Mouse (Mus musculus) midbrain, embryonic 15.5 days (tissue): ENCODE measurements at regions not wholly inside any gene's neighbourhood (a gene's known extent, or its start where the extent isn't known, plus 50 kb on each side); places are given as distances from the start of the nearest gene placed in this dataset.

Experiments
- ATAC-seq: fragments of 200-750 bp; cut with Nextera tagmentation; replicated peaks from 2 replicates; pipeline ENCODE4 v1.8.0; 2017; ENCODE audit warnings: moderate TSS enrichment
- H3K27ac ChIP-seq: fragments of 300-500 bp; sonication (generic); 2 replicates; pipeline ENCODE4 v1.5.1; 2015; ENCODE audit warnings: mild to moderate bottlenecking, inconsistent platforms
- H3K27me3 ChIP-seq: fragments of 300-500 bp; sonication (generic); replicated peaks from 2 replicates; pipeline ENCODE4 v1.6.1; 2015; ENCODE audit warnings: inconsistent platforms
- H3K36me3 ChIP-seq: fragments of 300-500 bp; sonication (generic); replicated peaks from 2 replicates; pipeline ENCODE4 v1.6.1; 2015; ENCODE audit warnings: inconsistent platforms
- H3K4me1 ChIP-seq: fragments of 300-500 bp; sonication (generic); 2 replicates; pipeline ENCODE4 v1.6.1; 2015; ENCODE audit warnings: inconsistent platforms
- H3K4me2 ChIP-seq: fragments of 300-500 bp; sonication (generic); 2 replicates; pipeline ENCODE4 v1.6.1; 2015; ENCODE audit warnings: inconsistent platforms, mild to moderate bottlenecking, moderate library complexity
- H3K4me3 ChIP-seq: fragments of 300-500 bp; sonication (generic); 2 replicates; pipeline ENCODE4 v1.5.1; 2015; ENCODE audit warnings: mild to moderate bottlenecking, inconsistent platforms
- H3K9ac ChIP-seq: fragments of 300-500 bp; sonication (generic); 2 replicates; pipeline ENCODE4 v1.6.1; 2015; ENCODE audit warnings: mild to moderate bottlenecking, inconsistent platforms
- H3K9me3 ChIP-seq: fragments of 300-500 bp; sonication (generic); 2 replicates; pipeline ENCODE4 v1.6.1; 2016; ENCODE audit warnings: inconsistent platforms
- WGBS: fragments of 180-500 bp; shearing (Covaris S2); methylation state at CpG from one replicate; pipeline ENCODE4 v1.1.7; 2015; ENCODE audit warnings: mixed read lengths; 5-methylcytosine and 5-hydroxymethylcytosine counted together

DNA sequence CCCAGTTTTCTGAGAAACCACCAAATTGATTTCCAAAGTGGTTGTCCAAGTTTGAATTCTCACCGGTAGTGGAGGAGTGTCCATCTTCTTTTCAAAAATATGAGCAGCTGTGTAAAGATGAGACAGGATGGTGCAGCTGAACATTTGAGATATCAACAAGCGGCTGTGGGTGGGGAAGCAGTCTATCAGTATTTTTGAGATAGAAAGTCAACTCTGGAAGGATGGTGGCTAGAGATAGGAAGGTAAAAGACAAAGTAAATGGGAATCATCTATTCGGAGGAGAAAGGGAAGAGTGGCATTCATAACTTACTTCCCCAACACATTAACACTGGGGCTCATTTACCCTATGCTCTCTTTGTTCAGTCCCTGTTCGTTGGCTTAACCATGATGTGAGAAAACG lies 146.9 kb upstream of the Gmnc start:
- Histone ChIP-seq H3K4me3 (no peak overlapping the region), H3K9me3 (no peaks in the 10 kb centered on the region), H3K27ac (no peak overlapping the region), H3K27me3 (no peaks in the 10 kb centered on the region), H3K4me2 (no peak overlapping the region), H3K4me1 (no peaks in the 10 kb centered on the region), H3K36me3 (no peaks in the 10 kb centered on the region), H3K9ac (no peak overlapping the region)
- ATAC-seq: no peak
- WGBS: 90% methylated on average over 5 of the region's 5 CpGs

DNA sequence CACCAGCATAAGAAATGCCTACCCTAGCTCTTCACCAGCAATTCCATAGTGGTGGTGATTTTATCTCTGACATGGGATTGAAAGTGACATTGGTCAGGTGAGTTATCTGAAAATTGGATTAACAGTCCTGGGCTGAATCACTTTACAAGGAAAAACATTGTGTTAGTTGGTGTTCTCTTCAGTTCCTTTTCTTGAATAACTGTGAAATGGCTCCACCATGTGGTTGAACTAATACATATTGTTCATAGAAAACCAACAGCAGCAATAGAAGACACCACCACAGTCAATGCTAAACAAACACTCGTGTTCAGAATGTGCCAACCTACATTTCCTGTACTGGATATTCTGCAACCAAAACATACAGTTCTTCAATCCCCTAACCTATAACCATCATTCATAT lies 147.5 kb upstream of the Gmnc start:
- Histone ChIP-seq H3K27ac (no peak overlapping the region), H3K27me3 (no peaks in the 10 kb centered on the region), H3K9me3 (no peaks in the 10 kb centered on the region), H3K4me2 (no peak overlapping the region), H3K9ac (no peak overlapping the region), H3K36me3 (no peaks in the 10 kb centered on the region), H3K4me1 (no peaks in the 10 kb centered on the region), H3K4me3 (no peak overlapping the region)
- peak; percentile 70; the same call in 1 of the 2 replicates for ATAC-seq
- 30% methylated on average over 1 of the region's 1 CpGs for WGBS

DNA sequence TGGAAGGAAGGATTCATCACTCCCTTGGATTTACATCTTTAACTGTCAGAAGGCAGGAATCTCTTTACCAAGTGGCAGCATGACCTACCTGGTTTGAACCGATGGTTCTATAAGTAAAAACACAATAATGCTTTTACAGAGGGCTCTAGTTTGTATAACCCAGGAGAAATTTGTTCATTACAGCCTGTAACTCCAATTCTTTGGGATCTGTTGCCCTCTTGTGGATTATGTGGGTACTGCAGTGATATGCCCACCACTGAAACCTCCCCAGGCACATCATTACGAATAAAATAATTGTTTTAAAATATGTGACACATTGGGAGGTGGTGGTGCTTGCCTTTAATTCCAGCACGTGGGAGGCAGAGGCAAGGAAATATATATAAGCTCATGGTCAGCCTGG lies 148.6 kb upstream of the Gmnc start:
- ATAC-seq: peak; percentile 75; the same call in 1 of the 2 replicates

DNA sequence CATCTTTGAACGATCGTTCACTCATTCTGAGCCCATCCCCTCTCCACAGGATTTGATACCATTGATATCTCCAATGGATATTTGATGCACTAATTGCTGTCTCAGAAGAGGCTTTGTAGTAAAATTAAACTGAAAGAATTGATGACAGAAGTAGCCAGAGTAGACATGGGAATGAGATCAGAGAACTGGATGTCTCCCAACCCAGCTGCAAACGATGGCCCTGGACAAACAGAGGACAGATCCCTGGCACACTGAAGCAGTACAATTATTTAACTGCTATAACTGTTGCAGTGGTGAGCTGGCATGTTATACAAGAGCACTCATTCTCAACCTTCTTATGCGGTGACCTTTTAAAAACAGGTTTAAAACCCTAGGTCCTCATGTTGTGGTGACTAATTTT lies 151.5 kb upstream of the Ostn start:
- no peak overlapping the region for H3K9ac ChIP-seq
- H3K4me3 ChIP-seq: no peak overlapping the region
- no peaks in the 10 kb centered on the region for H3K9me3 ChIP-seq
- no peaks in the 10 kb centered on the region for H3K27me3 ChIP-seq
- H3K27ac ChIP-seq: no peak overlapping the region
- ATAC-seq: no peak
- WGBS: 85% methylated on average over 4 of the region's 4 CpGs
- H3K36me3 ChIP-seq: no peaks in the 10 kb centered on the region
- H3K4me1 ChIP-seq: no peaks in the 10 kb centered on the region
- no peak overlapping the region for H3K4me2 ChIP-seq

More for the DNA sequence above, 148.6 kb upstream of the Gmnc start:
- Histone ChIP-seq H3K27me3 (no peaks in the 10 kb centered on the region), H3K4me3 (no peak overlapping the region), H3K9ac (no peak overlapping the region), H3K9me3 (no peaks in the 10 kb centered on the region), H3K4me2 (no peak overlapping the region), H3K4me1 (no peaks in the 10 kb centered on the region), H3K36me3 (no peaks in the 10 kb centered on the region), H3K27ac (no peak overlapping the region)
- WGBS: 14% methylated on average over 3 of the region's 3 CpGs

DNA sequence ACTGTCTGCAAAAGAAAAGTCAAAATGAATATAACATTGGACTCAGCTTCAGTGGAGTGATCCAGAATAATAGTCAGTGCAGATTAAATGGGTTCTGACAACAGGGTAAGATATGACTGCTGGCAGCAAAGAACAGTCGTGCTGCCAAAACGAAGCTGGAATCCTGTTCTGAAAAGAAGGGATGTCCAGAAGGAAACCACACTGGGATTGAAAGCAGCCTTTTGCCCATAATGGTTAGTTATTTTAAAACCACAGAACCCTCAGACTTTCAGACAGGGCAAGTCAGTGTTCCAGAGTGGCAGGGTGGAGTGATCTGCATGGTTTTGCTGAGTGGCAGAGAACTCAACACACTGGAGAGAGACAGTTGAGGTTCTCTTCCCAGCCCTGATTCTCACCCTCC lies 111.6 kb upstream of the Ostn start:
- Histone ChIP-seq H3K36me3 (no peaks in the 10 kb centered on the region), H3K27ac (no peak overlapping the region), H3K4me1 (no peaks in the 10 kb centered on the region), H3K9me3 (no peaks in the 10 kb centered on the region), H3K9ac (no peak overlapping the region), H3K27me3 (no peaks in the 10 kb centered on the region), H3K4me2 (no peak overlapping the region), H3K4me3 (no peak overlapping the region)
- no peak for ATAC-seq
- whole genome bisulfite sequencing: 73% methylated on average over 2 of the region's 2 CpGs
